Mouse (Mus musculus) CH12.LX (cell line): ENCODE results near the gene Ube2q1.

ENCODE experiments used
- CTCF ChIP-seq, 2 experiments: IDR thresholded peaks in 1 of 2; conservative IDR thresholded peaks in 1 of 2; 2 replicates each; pipeline ENCODE4 v1.5.1; 2011 to 2012; ENCODE audit warnings: low read depth in 2 of 2, low read length in 2 of 2, improper control_type of control experiment in 1 of 2, inconsistent platforms in 1 of 2, mild to moderate bottlenecking in 1 of 2, moderate library complexity in 1 of 2
- EP300 ChIP-seq: IDR thresholded peaks from 2 replicates; pipeline ENCODE4 v1.6.1; 2011; ENCODE audit warnings: low read length, improper control_type of control experiment
- MAX ChIP-seq: IDR thresholded peaks from 2 replicates; pipeline ENCODE4 v1.6.1; 2011; ENCODE audit warnings: low read length, improper control_type of control experiment
- POLR2A ChIP-seq: IDR thresholded peaks from 2 replicates; pipeline ENCODE4 v1.6.1; 2011; ENCODE audit warnings: low read depth, mild to moderate bottlenecking, improper control_type of control experiment, low read length
- SMC3 ChIP-seq: IDR thresholded peaks from 2 replicates; pipeline ENCODE4 v1.6.1; 2011; ENCODE audit warnings: low read depth, low read length, improper control_type of control experiment
- USF2 ChIP-seq: conservative IDR thresholded peaks from 2 replicates; pipeline ENCODE4 v1.6.1; 2011; ENCODE audit warnings: low read depth, low read length, improper control_type of control experiment

GRCm38 (mm10) chr3:89772968-89773709, at the start of gene Ube2q1:
- TF ChIP-seq EP300 (no peak), MAX (peak; percentile 98), USF2 (peak; percentile 90), POLR2A (peak; percentile 76), SMC3 (no peak), CTCF (conservative IDR thresholded peaks at IDR 0.05 in 1 of 2, IDR thresholded peaks at IDR 0.05 in 1 of 2; ENCODE audit: low read depth in 2 of 2, low read length in 2 of 2) (no peak)
